Mouse (Mus musculus) liver, embryonic 16.5 days (tissue): ENCODE measurements around the gene Sh3tc1. TPM values are rescaled to one million over a fixed set of nuclear protein-coding genes. Genes with fewer than 3 reads are reported as not detected.

Source experiments
- ATAC-seq: fragments of 200-750 bp; cut with Nextera tagmentation; 2 replicates; pipeline ENCODE4 v1.8.0; 2017; ENCODE audit warnings: low read depth, mild to moderate bottlenecking, moderate number of reproducible peaks, moderate library complexity
- H3K27ac ChIP-seq: fragments of 300-500 bp; sonication (generic); 2 replicates; pipeline ENCODE4 v1.5.1; 2014; ENCODE audit warnings: mild to moderate bottlenecking, low read length
- H3K27me3 ChIP-seq: fragments of 300-500 bp; sonication (generic); 2 replicates; pipeline ENCODE4 v1.6.1; 2014; ENCODE audit warnings: low read depth, low read length, mixed read lengths; ENCODE audit not compliant: control insufficient read depth, insufficient read depth
- H3K36me3 ChIP-seq: fragments of 300-500 bp; sonication (generic); 2 replicates; pipeline ENCODE4 v1.6.1; 2014; ENCODE audit warnings: mild to moderate bottlenecking; ENCODE audit not compliant: control insufficient read depth, insufficient read depth
- H3K4me1 ChIP-seq: fragments of 300-500 bp; sonication (generic); 2 replicates; pipeline ENCODE4 v1.6.1; 2014; ENCODE audit warnings: low read depth, low read length, mixed read lengths; ENCODE audit not compliant: control insufficient read depth
- H3K4me2 ChIP-seq: fragments of 300-500 bp; sonication (generic); 2 replicates; pipeline ENCODE4 v1.6.1; 2014; ENCODE audit warnings: low read depth, low read length, mixed read lengths
- H3K4me3 ChIP-seq: fragments of 300-500 bp; sonication (generic); 2 replicates; pipeline ENCODE4 v1.5.1; 2014; ENCODE audit warnings: low read depth, mild to moderate bottlenecking, low read length
- H3K9ac ChIP-seq: fragments of 300-500 bp; sonication (generic); 2 replicates; pipeline ENCODE4 v1.6.1; 2014; ENCODE audit warnings: low read depth, low read length
- H3K9me3 ChIP-seq: fragments of 300-500 bp; sonication (generic); replicated peaks from 2 replicates; pipeline ENCODE4 v1.6.1; 2016; ENCODE audit warnings: low read length; ENCODE audit not compliant: control insufficient read depth
- WGBS: fragments of 180-500 bp; shearing (Covaris S2); extraction: QIAGEN DNeasy Blood & Tissue Kit; methylation state at CpG from one replicate; pipeline ENCODE4 v1.1.7; 2014; ENCODE audit not compliant: insufficient replicate concordance; 5-methylcytosine and 5-hydroxymethylcytosine counted together
- polyA plus RNA-seq: library from polyadenylated mRNA; unstranded; fragments of >200 nt; fragmentation: Nextera tagmentation; extraction: Ambion mirVana; gene quantifications from 2 replicates; pipeline ENCODE4 v1.2.1, GENCODE M21; 2015

The Sh3tc1 gene
- polyA plus RNA-seq, 1 experiment from 2014 or later: 3.2 TPM

GRCm38 (mm10) chr5:35676964-35677363, 62.8 kb downstream of the Sh3tc1 start:
- H3K27me3 ChIP-seq: peaks cover 33% of the 10 kb centered on the region

GRCm38 (mm10) chr5:35674081-35674555, 65.7 kb downstream of the Sh3tc1 start:
- H3K4me2 ChIP-seq: no peak overlapping the region
- no peaks in the 10 kb centered on the region for H3K4me1 ChIP-seq
- no peak overlapping the region for H3K9ac ChIP-seq
- no peaks in the 10 kb centered on the region for H3K36me3 ChIP-seq
- no peak for ATAC-seq
- H3K27me3 ChIP-seq: peaks cover 18% of the 10 kb centered on the region
- H3K27ac ChIP-seq: no peak overlapping the region
- H3K9me3 ChIP-seq: no peaks in the 10 kb centered on the region
- 41% methylated on average over 4 of the region's 4 CpGs for WGBS
- H3K4me3 ChIP-seq: no peak overlapping the region

More at GRCm38 (mm10) chr5:35676964-35677363, 62.8 kb downstream of the Sh3tc1 start:
- WGBS: 65% methylated on average over 7 of the region's 7 CpGs
- Histone ChIP-seq H3K9ac (no peak overlapping the region), H3K4me3 (no peak overlapping the region), H3K36me3 (no peaks in the 10 kb centered on the region), H3K9me3 (no peaks in the 10 kb centered on the region), H3K4me1 (no peaks in the 10 kb centered on the region), H3K27ac (no peak overlapping the region), H3K4me2 (no peak overlapping the region)
- ATAC-seq: no peak

GRCm38 (mm10) chr5:35673086-35673485, 66.7 kb downstream of the Sh3tc1 start:
- H3K4me2 ChIP-seq: no peak overlapping the region
- H3K9me3 ChIP-seq: no peaks in the 10 kb centered on the region
- 31% methylated on average over 7 of the region's 7 CpGs for WGBS
- peaks cover 9% of the 10 kb centered on the region for H3K27me3 ChIP-seq
- H3K36me3 ChIP-seq: no peaks in the 10 kb centered on the region
- H3K4me3 ChIP-seq: no peak overlapping the region
- H3K9ac ChIP-seq: no peak overlapping the region
- no peak overlapping the region; the same call in 1 of the 2 replicates for H3K27ac ChIP-seq
- ATAC-seq: no peak
- no peaks in the 10 kb centered on the region for H3K4me1 ChIP-seq

GRCm38 (mm10) chr5:35672581-35672980, 67.2 kb downstream of the Sh3tc1 start:
- Histone ChIP-seq H3K4me2 (no peak overlapping the region), H3K9me3 (no peaks in the 10 kb centered on the region), H3K9ac (no peak overlapping the region), H3K27me3 (peaks cover 4% of the 10 kb centered on the region), H3K36me3 (no peaks in the 10 kb centered on the region), H3K4me3 (no peak overlapping the region), H3K27ac (no peak overlapping the region; the same call in 1 of the 2 replicates), H3K4me1 (no peaks in the 10 kb centered on the region)
- ATAC-seq: no peak
- 33% methylated on average over 1 of the region's 1 CpGs for WGBS

- Histone ChIP-seq H3K4me2 (no peak overlapping the region), H3K27me3 (no peaks in the 10 kb centered on the region), H3K4me3 (no peak overlapping the region), H3K9ac (no peak overlapping the region), H3K27ac (no peak overlapping the region), H3K9me3 (no peaks in the 10 kb centered on the region), H3K4me1 (no peaks in the 10 kb centered on the region), H3K36me3 (no peaks in the 10 kb centered on the region)
- WGBS: 58% methylated on average over 9 of the region's 9 CpGs
- 0 out of 2 replicates have a peak, but pooled peaks have one; percentile 9 for ATAC-seq
These were observed 68.3 kb downstream of the Sh3tc1 start for GRCm38 (mm10) chr5:35671474-35671891.

- Histone ChIP-seq H3K9me3 (no peaks in the 10 kb centered on the region), H3K4me3 (no peak overlapping the region), H3K27ac (no peak overlapping the region), H3K4me2 (no peak overlapping the region), H3K4me1 (no peaks in the 10 kb centered on the region), H3K36me3 (no peaks in the 10 kb centered on the region), H3K9ac (no peak overlapping the region), H3K27me3 (no peaks in the 10 kb centered on the region)
- ATAC-seq: no peak
- WGBS: 14% methylated on average over 6 of the region's 6 CpGs
These were observed 69.4 kb downstream of the Sh3tc1 start for GRCm38 (mm10) chr5:35670412-35670801.

- no peak overlapping the region for H3K27ac ChIP-seq
- no peak for ATAC-seq
- no peaks in the 10 kb centered on the region for H3K27me3 ChIP-seq
- H3K9ac ChIP-seq: no peak overlapping the region
- no peaks in the 10 kb centered on the region for H3K36me3 ChIP-seq
- 24% methylated on average over 11 of the region's 11 CpGs for WGBS
- no peak overlapping the region for H3K4me3 ChIP-seq
- no peaks in the 10 kb centered on the region for H3K9me3 ChIP-seq
- no peak overlapping the region for H3K4me2 ChIP-seq
- H3K4me1 ChIP-seq: no peaks in the 10 kb centered on the region
These were observed 69.9 kb downstream of the Sh3tc1 start for GRCm38 (mm10) chr5:35669747-35670411.

- Histone ChIP-seq H3K27ac (no peak overlapping the region), H3K36me3 (no peaks in the 10 kb centered on the region), H3K4me2 (no peak overlapping the region), H3K9me3 (no peaks in the 10 kb centered on the region), H3K27me3 (no peaks in the 10 kb centered on the region), H3K4me3 (no peak overlapping the region), H3K9ac (no peak overlapping the region), H3K4me1 (no peaks in the 10 kb centered on the region)
- no peak for ATAC-seq
- WGBS: 71% methylated on average over 7 of the region's 7 CpGs
These were observed 73.6 kb downstream of the Sh3tc1 start for GRCm38 (mm10) chr5:35666152-35666551.

- Histone ChIP-seq H3K9ac (no peak overlapping the region), H3K36me3 (no peaks in the 10 kb centered on the region), H3K27me3 (no peaks in the 10 kb centered on the region), H3K9me3 (no peaks in the 10 kb centered on the region), H3K4me2 (no peak overlapping the region), H3K4me3 (no peak overlapping the region), H3K4me1 (no peaks in the 10 kb centered on the region), H3K27ac (no peak overlapping the region)
- ATAC-seq: no peak
- 59% methylated on average over 9 of the region's 9 CpGs for WGBS
These were observed 77.7 kb downstream of the Sh3tc1 start for GRCm38 (mm10) chr5:35662021-35662545.
